Mouse (Mus musculus) kidney, adult 2 months (tissue): Measurements from ENCODE around the gene Cdh13. TPM values are rescaled to one million over a fixed set of nuclear protein-coding genes. Genes with fewer than 3 reads are reported as not detected.

Experiments used
- DNase-seq: peaks from one replicate; pipeline ENCODE4 v3.0.0; 2021
- H3K27ac ChIP-seq: fragments of 200-500 bp; 2 replicates; pipeline ENCODE4 v1.5.1; 2012; ENCODE audit warnings: low read depth, low read length, control low read depth, inconsistent platforms; ENCODE audit not compliant: insufficient read depth
- H3K27me3 ChIP-seq: fragments of 200-500 bp; replicated peaks from 2 replicates; pipeline ENCODE4 v1.6.1; 2012; ENCODE audit warnings: mild to moderate bottlenecking, moderate library complexity, low read length, inconsistent platforms; ENCODE audit not compliant: control insufficient read depth, insufficient read depth
- H3K36me3 ChIP-seq: fragments of 200-500 bp; 2 replicates; pipeline ENCODE4 v1.6.1; 2012; ENCODE audit warnings: mild to moderate bottlenecking, moderate library complexity, low read length, inconsistent platforms; ENCODE audit not compliant: control insufficient read depth, insufficient read depth
- H3K4me1 ChIP-seq: fragments of 200-500 bp; 2 replicates; pipeline ENCODE4 v1.6.1; 2011; ENCODE audit warnings: low read length; ENCODE audit not compliant: control insufficient read depth, insufficient read depth
- H3K4me3 ChIP-seq: fragments of 200-500 bp; 2 replicates; pipeline ENCODE4 v1.5.1; 2011; ENCODE audit warnings: mild to moderate bottlenecking, low read depth, low read length, control low read depth; ENCODE audit not compliant: insufficient read depth
- CTCF ChIP-seq: fragments of 200-500 bp; conservative IDR thresholded peaks from 2 replicates; pipeline ENCODE4 v1.5.1; 2011; ENCODE audit warnings: low read depth, mild to moderate bottlenecking, control low read depth, low read length, moderate library complexity, mixed read lengths; ENCODE audit not compliant: insufficient read depth, insufficient read length
- POLR2A ChIP-seq: fragments of 200-500 bp; IDR thresholded peaks from one replicate; pipeline ENCODE4 v1.6.1; 2011; ENCODE audit warnings: low read depth, low read length, control low read depth
- WGBS: fragments of 180-500 bp; shearing (Covaris S2); methylation state at CpG from one replicate; pipeline ENCODE4 v1.1.7; 2018; 5-methylcytosine and 5-hydroxymethylcytosine counted together
- polyA plus RNA-seq: library from polyadenylated mRNA; depleted of rRNA; stranded (reverse); fragments of >200 nt; gene quantifications from 2 replicates; pipeline ENCODE4 v1.2.3, GENCODE M21; 2012

Gene Cdh13
- polyA plus RNA-seq, 1 experiment = 11.6 TPM

GRCm38 (mm10) chr8:118444651-118445207 is 161.2 kb downstream of the Cdh13 start:
- DNase-seq = no peak
- H3K4me1 ChIP-seq = no peaks in the 10 kb centered on the region
- no peak overlapping the region for H3K27ac ChIP-seq
- 82% methylated on average over 8 of the region's 8 CpGs for WGBS
- H3K4me3 ChIP-seq = no peak overlapping the region
- H3K27me3 ChIP-seq = no peaks in the 10 kb centered on the region
- no peaks in the 10 kb centered on the region for H3K36me3 ChIP-seq
- TF ChIP-seq CTCF = no peak
- no peak for TF ChIP-seq POLR2A

DNA sequence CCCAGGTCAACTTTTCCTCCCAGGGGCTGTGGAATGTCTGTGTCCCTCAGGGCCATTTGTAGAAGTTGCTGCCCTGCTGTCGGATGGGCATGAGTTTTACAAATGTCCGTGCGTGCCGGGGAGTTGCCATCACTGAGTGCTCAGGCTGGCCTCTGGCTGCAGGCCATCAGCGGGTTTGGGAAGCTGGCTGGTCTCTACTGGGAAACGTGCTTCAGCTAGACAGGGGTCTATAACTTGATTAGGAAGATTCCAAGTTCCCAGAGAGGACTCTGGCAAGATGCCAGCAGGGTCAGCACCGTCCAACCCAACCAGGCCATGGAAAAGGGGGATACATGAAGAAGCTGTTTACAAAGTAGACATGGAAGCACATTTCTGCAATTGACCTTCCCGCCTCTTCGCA is 163.0 kb downstream of the Cdh13 start:
- Histone ChIP-seq H3K4me1 (no peaks in the 10 kb centered on the region), H3K27me3 (no peaks in the 10 kb centered on the region), H3K4me3 (no peak overlapping the region), H3K36me3 (no peaks in the 10 kb centered on the region), H3K27ac (no peak overlapping the region)
- no peak for DNase-seq
- WGBS = 79% methylated on average over 9 of the region's 9 CpGs
- TF ChIP-seq POLR2A (no peak), CTCF (no peak)

DNA sequence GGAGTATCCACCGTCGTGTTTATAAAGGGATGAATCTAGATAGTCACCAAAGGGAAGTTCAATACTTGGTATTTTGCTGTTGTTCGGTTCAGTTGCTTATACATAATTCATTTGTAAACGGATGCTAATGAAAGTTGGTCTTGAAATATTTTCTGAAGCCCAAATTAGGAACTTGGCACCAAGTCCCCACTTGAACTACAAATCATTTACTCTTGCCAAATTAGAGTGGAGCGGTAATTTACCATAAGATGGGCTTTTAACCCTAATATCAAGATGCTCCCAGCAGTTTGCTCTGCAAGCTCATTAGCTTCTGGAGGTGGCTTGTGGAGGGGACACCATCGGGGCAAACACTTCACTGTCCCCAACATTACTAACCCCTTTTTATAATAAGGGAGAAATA is 164.5 kb downstream of the Cdh13 start:
- WGBS = 78% methylated on average over 6 of the region's 6 CpGs
- peak; percentile 2 for DNase-seq
- no peaks in the 10 kb centered on the region for H3K4me1 ChIP-seq

DNA sequence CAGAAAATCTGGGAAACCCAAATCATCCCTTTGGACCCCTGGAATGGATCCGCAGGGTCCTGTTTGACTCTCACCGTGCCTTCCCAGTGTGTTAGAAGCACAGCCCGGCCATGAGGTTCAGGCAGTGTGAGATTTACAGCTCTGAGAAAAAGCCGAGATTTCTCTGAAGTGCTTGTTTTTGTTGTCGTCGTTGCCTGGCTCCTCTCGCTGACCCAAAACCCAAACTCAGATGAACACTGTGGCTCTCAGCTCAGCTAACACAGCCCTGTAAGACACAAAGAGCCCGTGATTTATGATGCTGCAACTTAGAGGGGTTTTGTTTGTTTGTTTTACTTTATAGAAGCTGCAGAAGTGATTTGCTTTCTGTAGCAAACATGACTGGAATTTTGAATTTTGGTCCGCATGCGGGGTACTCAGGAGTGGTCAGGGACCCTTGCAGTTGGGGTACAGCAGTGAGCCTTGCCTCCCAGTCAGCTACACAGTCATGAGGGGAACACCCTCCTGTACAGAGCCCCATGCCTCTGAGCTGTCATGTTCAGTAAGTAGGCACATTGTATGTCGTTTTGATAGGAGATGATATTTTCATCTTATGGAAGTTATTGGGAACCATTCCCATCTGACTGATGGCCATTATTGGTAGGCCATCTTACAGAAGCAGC is 169.0 kb downstream of the Cdh13 start:
- no peak overlapping the region for H3K27ac ChIP-seq
- H3K36me3 ChIP-seq = no peaks in the 10 kb centered on the region
- no peak for TF ChIP-seq CTCF
- no peak for TF ChIP-seq POLR2A
- no peaks in the 10 kb centered on the region for H3K4me1 ChIP-seq
- no peaks in the 10 kb centered on the region for H3K27me3 ChIP-seq
- peak; percentile 45 for DNase-seq
- no peak overlapping the region for H3K4me3 ChIP-seq
- WGBS = 35% methylated on average over 11 of the region's 11 CpGs

More for the DNA sequence above, 164.5 kb downstream of the Cdh13 start:
- Histone ChIP-seq H3K27ac (no peak overlapping the region), H3K36me3 (no peaks in the 10 kb centered on the region), H3K27me3 (no peaks in the 10 kb centered on the region), H3K4me3 (no peak overlapping the region)
- TF ChIP-seq POLR2A (no peak), CTCF (no peak)

- TF ChIP-seq CTCF (no peak), POLR2A (no peak)
- no peak overlapping the region for H3K27ac ChIP-seq
- 59% methylated on average over 3 of the region's 3 CpGs for WGBS
- H3K27me3 ChIP-seq = no peaks in the 10 kb centered on the region
- no peaks in the 10 kb centered on the region for H3K36me3 ChIP-seq
- no peaks in the 10 kb centered on the region for H3K4me1 ChIP-seq
- no peak overlapping the region for H3K4me3 ChIP-seq
- DNase-seq = no peak
Observed at GRCm38 (mm10) chr8:118455245-118455644, 171.7 kb downstream of the Cdh13 start.

GRCm38 (mm10) chr8:118465330-118465948 is 181.9 kb downstream of the Cdh13 start:
- Histone ChIP-seq H3K4me1 (no peaks in the 10 kb centered on the region), H3K27ac (no peak overlapping the region), H3K4me3 (no peak overlapping the region), H3K27me3 (no peaks in the 10 kb centered on the region), H3K36me3 (no peaks in the 10 kb centered on the region)
- 85% methylated on average over 3 of the region's 3 CpGs for WGBS
- no peak for DNase-seq
- TF ChIP-seq POLR2A (no peak), CTCF (no peak)

DNA sequence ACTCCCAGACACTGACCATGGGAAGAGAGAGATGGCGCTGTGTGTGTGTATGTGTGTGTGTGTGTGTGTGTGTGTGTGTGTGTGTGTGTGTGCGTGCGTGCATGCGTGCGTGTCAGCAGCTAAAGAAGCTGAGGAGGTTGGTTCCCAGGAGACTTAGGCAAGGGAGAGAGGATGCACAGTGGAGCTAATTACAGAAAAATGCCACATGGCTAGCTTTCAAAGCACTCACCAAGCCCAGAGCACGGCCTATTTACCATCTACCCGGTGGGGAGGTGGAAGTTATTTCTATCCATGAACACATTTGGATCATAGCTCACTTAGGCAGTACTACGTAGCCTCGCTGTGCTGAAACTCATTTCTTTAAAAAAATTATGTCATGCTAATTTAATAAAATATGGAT is 194.1 kb downstream of the Cdh13 start:
- no peak overlapping the region for H3K4me3 ChIP-seq
- no peaks in the 10 kb centered on the region for H3K36me3 ChIP-seq
- H3K27ac ChIP-seq = no peak overlapping the region
- no peaks in the 10 kb centered on the region for H3K27me3 ChIP-seq
- WGBS = 81% methylated on average over 9 of the region's 9 CpGs
- TF ChIP-seq POLR2A (no peak), CTCF (no peak)
- H3K4me1 ChIP-seq = no peaks in the 10 kb centered on the region
- DNase-seq = no peak
